Mouse (Mus musculus) cerebellum, adult 9-11 months (tissue): ENCODE data around the gene Ticrr.

Experiments
- DNase-seq: peaks from one replicate; pipeline ENCODE4 v3.0.0; 2022

Gene Ticrr

GRCm38 (mm10) chr7:79659578-79660290, at the start of gene Ticrr:
Ticrr (plus strand) TSS chr7:79660196.
- DNase-seq = peak; percentile 94

DNA sequence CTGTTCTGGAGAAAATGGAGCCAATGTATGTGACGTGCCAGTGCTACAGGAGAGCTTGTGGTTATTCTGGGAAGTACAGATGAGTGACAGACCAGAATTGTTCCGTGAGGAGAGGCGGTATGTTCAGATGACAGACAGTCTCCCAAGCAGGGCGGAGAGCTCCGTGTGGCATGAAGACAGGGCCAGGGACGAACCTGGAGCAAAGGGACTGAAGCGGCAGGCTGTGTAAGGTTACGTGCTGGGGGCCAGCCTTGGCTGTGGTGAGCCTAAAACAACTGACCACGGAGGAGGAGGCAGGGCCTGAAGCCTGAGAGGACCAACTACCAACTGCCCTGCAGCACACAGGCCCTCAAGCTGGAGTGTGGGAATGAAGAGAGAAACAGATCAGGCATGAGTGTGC, 48.1 kb upstream of the Ticrr start:
- DNase-seq = no peak

- DNase-seq = peak; percentile 16
Measured at GRCm38 (mm10) chr7:79612783-79613182, 47.2 kb upstream of the Ticrr start.

DNA sequence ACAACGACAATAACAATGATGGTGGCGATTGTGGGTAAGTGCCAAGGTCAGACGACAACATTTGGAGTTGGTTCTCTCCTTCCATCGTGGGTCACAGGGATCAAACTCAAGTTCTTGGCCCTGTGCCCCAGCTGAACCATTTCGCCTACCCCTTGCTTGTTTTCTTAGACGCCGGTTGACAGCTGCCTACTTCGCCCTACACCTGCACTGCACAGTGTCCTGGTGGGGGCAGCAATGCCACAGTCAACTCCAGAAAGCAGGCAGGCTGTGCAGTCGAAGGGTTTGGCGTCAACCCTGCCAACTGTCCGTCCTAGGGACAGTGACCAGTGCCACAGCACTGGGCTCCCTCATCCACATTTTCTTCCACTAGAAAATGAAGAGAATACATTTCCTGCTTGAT, 46.7 kb upstream of the Ticrr start:
- DNase-seq = no peak

DNA sequence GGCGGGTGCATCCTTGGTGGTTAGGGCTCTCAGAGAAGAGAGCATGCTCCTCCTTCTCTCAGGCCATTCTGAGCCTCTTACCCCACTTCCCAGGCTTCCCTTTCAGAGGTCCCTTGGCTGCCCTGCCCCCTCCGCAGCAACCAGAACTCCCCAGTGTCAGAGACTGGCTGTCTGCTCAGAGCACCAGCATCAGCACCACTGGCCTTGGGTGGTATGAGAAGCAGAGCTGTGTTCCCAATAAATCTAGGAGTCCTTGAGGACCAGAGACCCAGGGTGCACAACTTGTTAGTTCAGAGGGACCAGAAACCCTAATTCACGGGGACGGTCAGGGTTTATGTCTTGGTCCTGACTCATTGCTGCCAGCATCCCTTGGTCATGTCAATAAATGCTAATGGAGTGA, 45.0 kb upstream of the Ticrr start:
- DNase-seq = no peak

DNA sequence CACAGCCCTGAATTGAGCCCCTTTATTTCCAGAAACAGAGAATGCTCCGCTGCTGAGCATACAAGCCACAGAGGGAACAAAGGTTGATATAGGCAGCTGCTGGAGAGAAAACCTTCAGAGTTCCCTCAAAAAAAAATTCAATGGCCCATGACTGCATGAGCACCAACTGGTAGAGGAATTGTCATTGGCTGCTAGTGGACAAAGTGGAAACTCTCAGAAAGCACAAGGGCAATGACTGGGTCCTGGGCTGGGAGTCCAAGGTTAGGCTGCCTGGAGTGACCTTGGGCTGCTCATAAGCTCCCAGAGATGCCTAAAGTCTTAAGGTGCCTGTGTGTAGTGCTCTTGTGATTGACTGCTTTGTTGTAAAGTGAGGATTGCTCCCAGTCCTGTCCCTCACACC, 44.1 kb upstream of the Ticrr start:
- DNase-seq = no peak

DNA sequence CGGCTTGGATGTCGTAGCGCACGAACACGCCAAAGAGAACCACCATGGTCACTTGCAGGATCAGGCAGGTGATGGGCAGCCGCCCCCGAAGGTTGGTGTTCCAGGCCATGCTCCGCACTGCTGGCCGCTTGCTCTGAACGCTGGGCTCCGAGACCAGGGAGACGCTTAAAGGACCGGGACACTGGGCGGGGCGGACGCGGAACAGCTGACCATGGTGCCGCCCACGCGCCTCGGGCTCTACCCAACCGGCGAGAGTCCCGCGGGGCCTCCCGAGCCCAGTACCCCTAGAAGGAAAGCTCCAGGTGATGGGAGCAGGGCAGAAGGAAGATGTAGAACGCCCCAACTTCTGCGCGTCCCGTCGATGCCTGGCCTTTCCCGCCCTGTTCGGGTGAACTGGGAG, 42.6 kb upstream of the Ticrr start, which contains the start of gene Rhcg:
Rhcg (minus strand) TSS at position 240 of the 400 bp plus-strand sequence.
- no peak for DNase-seq

- DNase-seq = no peak
Measured at GRCm38 (mm10) chr7:79619493-79619892, 40.5 kb upstream of the Ticrr start.

- DNase-seq = no peak
Measured at GRCm38 (mm10) chr7:79623086-79623485, 36.9 kb upstream of the Ticrr start.

GRCm38 (mm10) chr7:79626170-79626569, 33.8 kb upstream of the Ticrr start:
- DNase-seq = no peak

- DNase-seq = no peak
Measured at GRCm38 (mm10) chr7:79628271-79628913, 31.6 kb upstream of the Ticrr start.

DNA sequence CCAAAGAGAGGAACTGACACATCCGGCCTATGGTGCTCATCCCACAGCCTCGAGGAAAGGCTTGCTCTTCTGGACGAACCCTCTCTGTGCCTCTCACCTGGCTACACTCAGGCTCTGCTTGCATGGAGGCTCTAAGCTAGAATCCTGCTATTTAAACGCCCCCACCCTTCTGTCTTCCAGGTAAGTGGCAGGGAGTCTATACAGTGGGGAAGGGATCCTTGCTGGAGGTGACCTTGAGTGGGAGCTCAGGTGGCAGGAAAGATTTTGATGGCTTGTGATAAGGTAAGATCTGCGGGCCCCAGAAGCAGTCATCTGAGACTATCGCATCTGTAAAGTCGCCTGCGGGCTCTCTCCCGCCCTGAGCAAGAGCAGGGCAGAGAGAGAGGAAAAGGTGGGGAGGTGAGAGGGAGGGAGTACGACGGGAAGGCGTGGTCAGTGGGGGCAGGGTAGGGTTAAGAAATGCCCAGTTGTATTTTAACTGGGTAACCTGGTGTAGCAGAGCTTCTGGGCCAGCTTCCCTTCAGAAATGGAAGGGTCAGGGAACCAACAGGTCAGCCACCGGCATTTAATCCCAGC, 28.1 kb upstream of the Ticrr start:
- no peak for DNase-seq

DNA sequence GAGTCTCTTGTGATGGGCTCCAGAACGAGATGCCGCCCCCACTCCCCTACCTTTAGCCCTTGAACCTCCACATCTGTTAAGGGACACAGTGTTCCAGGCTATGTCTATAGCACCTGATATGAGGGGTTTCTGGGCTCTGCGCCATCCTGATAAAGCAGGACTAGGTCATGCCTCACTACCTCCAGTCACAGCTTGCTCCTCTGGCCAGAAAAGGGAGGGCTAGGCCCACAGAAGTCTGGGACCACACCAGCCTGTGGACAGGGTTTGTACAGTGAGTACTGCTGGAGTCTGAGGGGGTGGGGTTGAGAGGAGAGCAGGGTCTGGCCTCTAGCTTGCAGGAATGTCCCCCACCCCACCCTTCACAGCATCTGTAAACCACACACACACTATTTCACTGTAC, 12.8 kb upstream of the Ticrr start:
- DNase-seq = no peak

DNA sequence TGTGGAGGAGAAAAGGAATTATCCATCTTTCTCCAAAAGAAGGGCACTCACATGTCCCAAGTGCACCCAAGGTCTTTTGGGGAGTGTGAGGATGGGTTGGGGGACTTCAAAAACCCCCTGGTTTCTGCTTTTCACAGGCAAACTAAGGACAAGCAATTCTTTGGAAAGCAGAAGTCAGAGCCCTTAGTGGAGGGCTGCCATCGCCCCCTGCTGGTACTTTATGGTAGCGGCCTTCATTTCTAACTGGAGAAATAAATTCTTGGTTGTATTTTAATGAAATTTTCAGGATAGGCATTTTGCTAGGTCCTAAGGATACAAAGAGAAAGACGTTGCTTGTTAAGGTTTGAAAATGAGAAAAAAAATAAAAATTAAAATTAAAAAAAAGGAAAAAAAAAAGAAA, 11.0 kb upstream of the Ticrr start:
- DNase-seq = peak; percentile 5

- no peak for DNase-seq
Measured at GRCm38 (mm10) chr7:79654185-79654584, 5.8 kb upstream of the Ticrr start.

- no peak for DNase-seq
Measured at GRCm38 (mm10) chr7:79654586-79654985, 5.4 kb upstream of the Ticrr start.

DNA sequence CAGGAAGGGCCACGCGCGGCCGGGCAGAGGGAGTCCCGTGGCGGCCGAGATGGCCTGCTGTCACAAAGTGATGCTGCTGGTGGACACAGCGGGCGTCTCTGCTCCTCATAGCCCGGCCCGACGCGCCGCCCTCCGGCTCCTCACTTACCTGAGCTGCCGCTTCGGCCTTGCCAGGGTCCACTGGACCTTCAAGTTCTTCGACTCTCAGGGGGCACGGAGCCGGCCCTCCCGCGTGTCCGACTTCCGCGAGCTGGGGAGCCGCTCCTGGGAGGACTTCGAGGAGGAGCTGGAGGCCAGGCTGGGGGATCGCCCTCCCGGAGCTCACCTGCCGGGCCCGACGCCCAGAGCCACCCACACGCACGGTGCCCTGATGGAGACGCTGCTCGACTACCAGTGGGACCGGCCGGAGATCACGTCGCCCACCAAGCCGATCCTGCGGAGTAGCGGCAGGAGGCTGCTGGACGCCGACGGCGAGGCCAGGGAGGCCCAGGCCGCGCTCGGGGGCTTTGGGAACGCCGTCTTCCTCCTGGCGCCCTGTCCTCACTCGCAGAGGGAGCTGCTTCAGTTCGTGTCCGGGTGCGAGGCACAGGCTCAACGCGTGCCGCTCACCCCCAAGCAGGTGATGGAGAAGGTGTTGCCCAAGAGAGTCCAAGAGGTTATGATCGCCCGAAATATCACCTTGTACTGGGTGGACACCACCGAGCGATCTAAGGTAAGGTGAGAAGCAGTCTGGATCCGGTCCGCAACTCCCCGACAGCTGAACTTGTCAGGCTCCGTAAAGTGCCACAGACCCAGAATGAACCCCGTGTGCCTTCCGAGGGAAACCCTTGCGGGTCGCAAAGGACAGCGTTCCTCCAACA, 525 bp downstream of the Ticrr start:
- DNase-seq = no peak

GRCm38 (mm10) chr7:79661253-79661890, 1.4 kb downstream of the Ticrr start:
- DNase-seq = no peak

DNA sequence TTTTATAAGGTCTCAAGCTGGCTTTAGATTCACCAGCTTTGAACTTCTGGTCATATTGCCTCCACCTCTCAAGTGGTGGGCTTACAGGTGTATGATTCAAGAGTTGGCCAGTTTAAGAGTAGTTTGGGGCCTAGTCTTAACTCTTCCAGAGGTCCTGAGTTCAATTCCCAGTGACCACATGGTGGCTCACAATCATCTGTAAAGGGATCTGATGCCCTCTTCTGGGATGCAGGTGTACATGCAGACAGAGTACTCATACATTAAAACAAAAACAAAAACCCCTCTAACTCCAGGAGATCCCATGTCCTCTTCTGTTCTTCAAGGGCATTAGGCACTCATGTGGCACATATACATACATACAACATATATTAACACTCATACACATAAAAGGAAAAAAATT, 6.7 kb downstream of the Ticrr start:
- DNase-seq = no peak

- no peak for DNase-seq
Measured at GRCm38 (mm10) chr7:79670900-79671604, 11.1 kb downstream of the Ticrr start.

GRCm38 (mm10) chr7:79679186-79679585, 19.2 kb downstream of the Ticrr start:
- DNase-seq = no peak

GRCm38 (mm10) chr7:79680231-79680630, 20.2 kb downstream of the Ticrr start:
- no peak for DNase-seq
